Mouse (Mus musculus) liver, postnatal 0 days (tissue): Measurements from ENCODE around the gene Hecw1.

ENCODE experiments used
- CTCF ChIP-seq: sonication (generic); IDR thresholded peaks from 2 replicates; pipeline ENCODE4 v1.5.1; 2016; ENCODE audit warnings: antibody characterized with exemption, low read depth
- EP300 ChIP-seq: IDR thresholded peaks from 2 replicates; pipeline ENCODE4 v1.6.1; 2016; ENCODE audit warnings: antibody characterized with exemption, low read depth, mild to moderate bottlenecking

GRCm38 (mm10) chr13:14487812-14488211, 35.2 kb downstream of the Hecw1 start:
- TF ChIP-seq CTCF = no peak
- TF ChIP-seq EP300 = no peak
